Mouse (Mus musculus): Measurements from ENCODE around the gene Epha6.
"Not testable (repeated sequence)": the region's sequence is repeated elsewhere in the genome, so short reads cannot be mapped to it uniquely, and the experiment has no call there.

Gene Epha6

DNA sequence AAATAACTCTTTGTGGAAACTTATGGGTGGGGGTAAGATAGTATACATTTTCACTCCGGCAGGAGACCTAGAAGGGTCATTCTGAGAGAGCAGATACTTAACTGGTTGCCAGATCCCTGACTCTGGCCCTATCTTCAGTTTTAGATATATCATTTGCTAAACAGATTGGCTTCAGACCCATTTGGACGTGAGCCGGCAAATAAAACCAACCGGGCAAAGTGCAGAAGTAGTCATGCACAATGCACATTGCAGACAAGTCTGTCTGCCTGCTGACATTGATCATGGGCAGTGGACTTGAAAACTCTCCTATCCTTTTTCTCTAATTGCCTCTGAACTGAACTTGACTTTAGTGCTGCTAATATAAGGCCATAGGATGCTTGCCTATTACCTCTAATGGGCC, 681.6 kb downstream of the Epha6 start:
- no peak for DNase-seq (ENCODE audit: low spot score)

DNA sequence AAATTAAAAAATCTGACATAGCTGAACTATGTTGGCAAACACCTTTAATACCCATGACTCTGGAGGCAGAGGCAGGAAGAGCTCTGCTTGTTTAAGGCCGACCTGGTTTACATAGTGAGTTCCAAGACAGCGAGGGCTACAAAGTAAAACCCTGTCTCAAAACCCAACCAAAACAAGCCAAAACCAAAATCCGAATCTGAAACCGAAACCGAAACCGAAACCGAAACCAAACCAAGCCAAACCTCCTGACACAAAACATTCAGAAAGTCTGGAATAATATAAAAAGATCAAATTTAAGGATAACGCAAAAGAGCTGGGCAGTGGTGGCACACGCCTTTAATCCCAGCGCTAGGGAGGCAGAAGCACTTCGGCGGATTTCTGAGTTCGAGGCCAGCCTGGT, 725.3 kb downstream of the Epha6 start:
- no peak for DNase-seq (ENCODE audit: low spot score)

DNA sequence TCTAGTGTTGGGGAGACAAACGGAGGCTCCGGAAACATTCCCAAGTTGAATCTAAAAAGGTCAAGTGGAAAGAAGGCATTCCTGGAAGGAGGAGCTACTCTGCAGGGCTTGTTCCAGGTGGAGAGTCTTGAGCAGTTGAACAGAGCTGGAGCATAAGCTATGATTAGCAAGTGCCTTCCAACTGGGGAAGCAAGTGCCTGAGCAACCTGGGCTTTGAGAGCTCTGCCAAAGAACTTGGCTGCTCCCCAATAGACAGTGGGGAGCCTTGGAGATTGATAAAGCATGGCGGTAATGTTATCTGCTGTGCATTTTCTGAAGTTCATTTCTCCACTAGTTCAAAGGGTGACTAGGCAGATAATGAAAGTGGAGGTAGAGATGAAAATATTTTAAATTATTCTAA, 733.5 kb downstream of the Epha6 start:
- no peak for DNase-seq (ENCODE audit: low spot score)

DNA sequence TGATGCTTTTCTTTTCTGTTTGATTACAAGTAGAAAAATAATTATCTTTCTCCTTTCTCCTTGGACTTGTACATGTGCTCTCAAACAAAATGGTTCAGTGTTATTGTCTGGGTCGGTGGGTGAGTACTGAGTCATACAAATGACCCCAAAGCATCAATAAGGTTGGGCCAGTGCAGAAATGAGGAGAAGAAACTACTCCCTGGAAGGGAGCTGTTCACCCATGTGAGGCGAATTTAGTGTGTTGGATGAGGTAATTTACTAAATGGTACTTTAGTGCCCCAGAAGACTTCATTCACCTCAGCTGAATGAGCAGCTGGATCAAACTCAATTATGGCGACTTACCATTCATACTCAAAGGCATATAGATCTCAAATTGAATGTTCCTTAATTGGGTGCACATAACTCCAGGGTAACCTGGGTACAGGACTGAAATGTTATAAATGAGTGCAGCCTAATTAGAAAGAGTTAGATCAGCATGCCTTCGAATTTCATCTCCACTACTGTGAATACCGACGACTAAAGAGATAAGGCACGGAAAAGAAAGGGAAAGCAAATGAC, 751.1 kb downstream of the Epha6 start:
- DNase-seq (ENCODE audit: low spot score) = no peak

DNA sequence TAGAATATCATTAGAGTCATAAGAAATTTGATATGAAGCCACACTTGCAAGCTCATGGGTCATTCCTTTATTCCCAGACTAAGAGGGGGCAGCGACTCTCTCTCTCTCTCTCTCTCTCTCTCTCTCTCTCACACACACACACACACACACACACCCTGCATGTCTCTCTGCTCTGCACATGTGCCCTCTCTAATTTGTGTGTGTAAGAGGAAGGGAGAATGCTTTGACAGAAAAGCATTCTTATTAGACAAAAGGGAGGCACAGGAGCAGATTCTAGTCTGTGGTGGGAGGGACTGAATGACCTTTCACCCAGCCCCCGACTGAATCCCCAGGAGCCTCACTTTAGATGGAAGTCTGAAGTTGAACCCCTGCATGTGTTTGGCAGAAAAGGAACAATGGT, 752.6 kb downstream of the Epha6 start:
- no peak for DNase-seq (ENCODE audit: low spot score)

DNA sequence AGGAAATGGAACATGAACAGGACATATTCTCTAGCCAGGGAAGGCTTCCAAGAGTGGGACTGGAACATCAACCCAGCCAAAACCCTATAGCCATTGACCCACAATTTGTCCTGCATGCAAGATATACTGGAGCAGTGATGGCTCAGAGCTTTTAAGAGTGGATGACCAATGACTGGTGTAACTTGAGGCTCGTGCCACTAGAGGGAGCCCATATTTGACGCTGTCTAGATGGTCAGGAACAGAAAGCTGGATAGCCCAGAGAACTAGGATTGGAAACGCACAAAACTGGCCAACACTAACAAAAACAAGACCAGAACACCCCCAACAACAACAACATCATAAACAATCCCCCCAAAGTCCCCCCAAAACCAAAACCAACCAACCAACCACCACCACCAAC, 758.8 kb downstream of the Epha6 start:
- no peak for DNase-seq (ENCODE audit: low spot score)

DNA sequence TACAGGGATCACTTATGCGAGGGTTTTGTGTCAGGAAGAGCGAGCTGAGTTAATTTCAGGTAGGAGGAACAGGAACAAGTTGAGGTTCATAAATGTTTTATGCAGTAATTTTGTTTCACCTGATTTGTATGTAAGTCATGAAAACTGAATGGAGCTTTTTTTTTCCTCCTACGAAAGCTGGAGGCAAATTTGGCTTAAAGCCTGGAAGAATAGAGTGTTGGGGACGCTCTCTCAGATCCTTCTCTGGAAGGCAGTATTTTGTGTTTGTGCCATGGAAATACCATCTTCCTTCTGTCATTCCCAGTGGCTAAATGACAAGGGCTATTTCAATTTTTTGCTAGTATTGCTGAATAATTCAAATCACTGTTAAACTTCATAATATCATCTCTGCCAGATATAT, 768.6 kb downstream of the Epha6 start:
- DNase-seq (ENCODE audit: low spot score) = no peak

DNA sequence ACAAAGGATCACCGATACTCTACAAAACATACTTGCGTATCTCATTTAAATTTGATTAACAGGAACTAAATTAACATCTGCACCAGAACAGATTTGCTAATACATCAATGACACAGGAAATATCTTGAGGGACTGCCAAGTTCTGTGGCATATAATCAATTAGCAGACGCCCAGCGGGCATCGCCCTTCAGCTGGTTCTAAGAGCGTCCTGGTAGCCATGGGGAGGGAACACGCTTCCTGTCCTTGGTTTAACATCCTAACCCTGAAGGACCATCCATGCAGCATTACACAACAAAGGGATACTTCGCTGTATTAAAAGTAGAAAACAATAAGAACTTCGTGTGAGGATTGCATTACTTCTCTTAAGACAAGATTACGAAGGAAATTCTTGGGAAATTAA, 769.0 kb downstream of the Epha6 start:
- DNase-seq (ENCODE audit: low spot score) = no peak

DNA sequence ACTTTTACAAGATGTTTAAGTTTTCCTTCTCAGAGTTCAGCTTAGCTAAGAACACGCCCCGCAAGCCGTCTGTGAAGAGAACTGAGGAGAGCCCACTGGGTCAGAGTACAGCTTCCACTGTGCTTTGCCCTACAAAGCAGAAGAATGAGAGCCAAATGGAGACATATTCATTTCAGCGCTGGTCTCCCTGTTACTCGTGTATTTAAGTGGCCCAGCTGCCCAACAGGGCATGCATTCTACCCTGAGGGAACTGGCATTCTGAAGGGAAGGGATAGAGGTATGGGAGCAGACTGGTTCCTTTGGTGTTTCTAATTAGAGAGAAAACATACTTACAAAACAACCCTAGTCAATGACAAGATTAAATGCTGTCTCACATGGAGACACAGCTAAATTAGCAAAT, 772.9 kb downstream of the Epha6 start:
- no peak for DNase-seq (ENCODE audit: low spot score)

DNA sequence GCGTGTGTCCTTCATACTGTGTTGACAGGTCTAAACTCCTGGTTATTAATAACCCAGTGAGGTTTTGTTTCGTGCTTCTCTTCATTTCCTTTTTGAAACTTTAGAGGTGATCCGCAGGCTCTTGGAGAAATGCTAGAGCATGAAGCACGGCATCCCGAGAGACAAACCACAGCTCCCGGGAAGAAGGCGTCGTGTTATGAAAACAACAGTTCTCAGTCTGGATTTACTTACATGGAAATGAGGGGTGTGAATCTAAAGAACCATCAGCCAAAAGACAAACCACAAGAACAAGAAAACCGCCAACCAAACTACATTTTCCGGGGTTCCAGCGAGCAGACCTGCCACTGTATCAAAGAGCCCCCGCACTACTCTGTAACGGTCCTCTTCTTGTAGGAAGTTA, 775.7 kb downstream of the Epha6 start:
- no peak for DNase-seq (ENCODE audit: low spot score)

DNA sequence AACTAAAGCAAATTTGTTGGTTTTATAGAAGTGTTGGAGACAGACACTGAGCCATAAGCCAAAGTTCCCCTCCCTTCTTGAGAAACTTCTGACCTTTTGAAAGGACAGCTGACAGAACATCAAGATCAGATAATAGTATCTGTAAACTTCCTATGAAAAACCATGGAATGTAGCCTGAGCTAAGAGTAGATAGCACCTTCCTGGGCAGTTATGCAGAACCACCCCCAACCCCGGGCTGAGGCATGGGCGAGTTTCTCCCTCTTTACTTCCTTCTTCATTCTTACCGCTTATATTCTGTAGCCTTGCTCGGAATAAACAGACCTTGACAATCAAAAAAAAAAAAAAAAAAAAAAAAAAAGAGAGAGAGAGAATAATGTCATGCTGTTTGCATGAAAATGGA, 805.5 kb downstream of the Epha6 start:
- not testable (repeated sequence) for DNase-seq (ENCODE audit: low spot score)

DNA sequence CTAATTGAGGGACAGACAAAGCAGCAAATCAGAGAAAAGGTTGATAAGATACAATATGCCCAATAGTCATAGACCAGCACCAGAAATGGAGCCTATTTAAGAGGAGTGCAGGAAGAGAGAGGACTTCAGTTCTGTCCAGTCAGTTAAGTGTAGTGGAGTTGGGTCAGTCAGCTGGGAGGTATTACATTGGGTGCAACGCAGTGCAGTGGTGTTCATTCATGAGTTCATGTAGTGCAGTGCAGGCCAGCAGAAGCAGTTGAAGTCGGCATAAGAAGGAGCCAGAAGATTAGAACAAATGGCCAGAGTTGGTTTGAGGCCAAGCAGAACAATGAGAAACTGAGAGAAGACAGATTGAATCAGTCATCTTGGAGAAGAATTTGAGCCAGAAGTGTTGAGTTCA, 833.0 kb downstream of the Epha6 start:
- no peak for DNase-seq (ENCODE audit: low spot score)

DNA sequence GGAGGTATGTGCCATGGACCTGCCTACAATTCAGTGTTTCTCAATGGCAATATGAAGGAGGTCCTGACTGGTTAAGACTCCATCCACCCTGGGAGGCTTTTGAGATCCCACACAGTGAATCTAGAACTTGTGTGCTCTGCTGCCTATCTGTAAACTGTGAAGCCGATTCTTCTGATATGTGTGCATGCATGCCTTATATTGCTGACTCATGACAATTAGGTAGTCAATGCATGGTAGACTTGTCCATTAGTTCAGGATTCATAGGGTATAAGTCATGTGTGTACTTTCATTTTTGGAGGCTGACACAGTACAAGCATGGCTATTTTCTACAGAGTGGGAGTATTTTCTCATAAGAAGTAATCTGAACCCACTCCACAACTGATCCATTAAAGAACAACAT, 834.9 kb downstream of the Epha6 start:
- no peak for DNase-seq (ENCODE audit: low spot score)

DNA sequence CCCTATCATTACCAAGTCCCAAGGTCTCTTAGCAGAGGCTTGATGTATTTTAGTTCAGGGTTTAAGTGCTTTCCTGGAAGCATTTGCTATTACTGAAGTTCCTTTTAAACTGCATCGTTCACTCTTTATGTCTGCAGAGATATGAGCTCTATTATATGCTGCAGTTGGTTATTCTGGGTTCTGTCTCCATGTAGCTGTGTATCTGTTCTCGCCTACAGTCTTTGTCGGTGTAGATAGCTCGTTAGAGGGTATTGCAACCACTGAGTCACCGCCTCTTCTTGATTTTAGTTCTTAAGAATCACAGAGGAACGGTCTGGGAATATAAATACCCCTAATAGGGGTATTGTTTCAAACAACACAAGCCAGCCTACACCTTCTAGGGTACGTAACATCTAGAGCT, 835.4 kb downstream of the Epha6 start:
- DNase-seq (ENCODE audit: low spot score) = no peak

DNA sequence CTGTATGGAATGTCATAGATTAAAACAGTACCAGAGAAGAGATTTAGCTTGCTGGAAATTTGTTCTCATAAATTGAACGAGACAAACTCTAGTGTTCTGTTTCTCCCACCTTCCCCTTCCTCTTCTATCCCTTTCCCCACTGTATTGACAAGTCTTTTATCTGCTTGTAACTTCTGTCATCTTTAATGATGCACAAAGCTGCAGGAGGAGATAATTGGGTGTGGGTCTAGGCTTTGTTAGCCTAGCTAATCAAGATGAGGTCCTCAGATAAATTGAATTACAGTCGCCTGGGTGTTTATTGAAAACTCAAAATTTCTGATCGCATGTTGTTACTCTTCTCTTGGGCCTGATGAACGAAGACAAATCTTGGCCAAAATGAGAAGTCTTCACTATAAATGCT, 844.5 kb downstream of the Epha6 start:
- DNase-seq (ENCODE audit: low spot score) = no peak

DNA sequence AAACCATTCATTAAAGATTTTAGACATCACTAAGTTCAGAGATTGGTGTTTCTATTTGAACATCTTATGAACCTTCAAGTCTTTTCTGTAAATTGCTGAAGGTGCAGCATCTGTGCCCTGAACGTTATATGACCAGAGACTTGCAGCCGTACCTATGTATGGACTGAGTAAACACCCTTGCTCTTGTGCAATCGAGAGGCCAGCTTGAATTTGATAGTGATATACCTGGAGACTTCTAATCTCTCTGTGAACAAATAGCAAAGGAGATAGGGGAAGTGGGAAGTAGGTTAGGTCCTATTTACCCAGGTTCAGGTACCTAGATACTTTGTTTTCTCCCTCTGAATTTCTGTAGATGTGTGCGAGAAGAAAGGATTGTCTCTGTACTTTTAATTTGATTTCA, 854.4 kb downstream of the Epha6 start:
- no peak for DNase-seq (ENCODE audit: low spot score)

DNA sequence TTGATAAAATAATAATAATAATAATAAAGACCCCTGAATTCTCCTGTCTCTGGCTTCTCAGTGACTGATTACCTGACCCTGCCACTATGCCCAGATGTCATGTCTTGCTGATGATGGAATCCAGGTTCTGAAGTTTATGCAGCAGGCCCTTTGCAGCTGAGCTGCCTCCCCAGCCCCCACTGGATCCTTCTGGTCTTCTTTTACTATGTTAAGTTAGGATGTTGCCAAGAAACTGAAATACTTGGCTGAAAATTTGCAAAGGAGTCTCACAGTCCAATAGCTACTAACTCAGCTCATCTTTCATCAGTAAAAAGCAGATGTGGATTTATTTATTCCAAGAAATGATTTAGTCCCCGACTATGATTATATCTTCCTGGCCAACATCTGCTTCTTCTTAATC, 861.7 kb downstream of the Epha6 start:
- DNase-seq (ENCODE audit: low spot score) = no peak

DNA sequence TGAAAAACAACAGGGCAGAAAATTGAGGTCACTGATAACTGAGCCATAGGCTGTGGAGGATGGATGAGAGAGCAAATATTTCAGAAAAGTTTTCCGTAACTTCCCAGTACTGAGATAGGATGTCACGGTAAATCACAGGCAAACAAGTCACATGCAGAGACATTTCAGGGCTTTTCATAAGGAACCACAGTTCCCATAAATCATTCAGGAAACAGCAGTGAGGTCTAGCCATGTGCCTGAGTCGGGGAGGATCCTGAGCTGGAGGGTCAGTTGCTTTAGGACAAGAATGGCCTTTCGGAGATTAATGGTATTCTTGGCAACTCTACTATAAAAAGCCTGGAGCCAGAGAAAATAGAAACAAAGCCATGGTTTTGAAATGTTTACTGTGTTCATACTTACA, 889.8 kb downstream of the Epha6 start:
- no peak for DNase-seq (ENCODE audit: low spot score)

DNA sequence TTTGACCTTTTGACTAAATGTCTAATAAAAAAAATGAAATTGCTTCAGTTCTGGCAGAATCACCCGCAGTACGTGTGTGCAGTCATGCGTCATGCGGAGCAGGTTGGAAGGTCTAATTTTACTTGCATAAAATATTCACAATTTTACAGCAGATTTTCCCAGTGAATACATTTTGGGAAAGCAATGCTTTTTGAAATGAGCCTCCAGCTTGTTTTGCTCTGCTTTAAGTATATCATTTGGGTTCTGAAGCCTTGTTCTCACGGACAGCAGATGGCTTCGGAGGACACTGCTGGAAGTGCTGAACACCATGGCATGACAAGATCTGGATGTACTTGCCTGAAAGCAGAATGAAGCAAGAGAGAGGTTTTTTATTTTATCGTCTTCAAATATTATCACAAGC, 912.1 kb downstream of the Epha6 start:
- DNase-seq (ENCODE audit: low spot score) = peak; percentile 60

DNA sequence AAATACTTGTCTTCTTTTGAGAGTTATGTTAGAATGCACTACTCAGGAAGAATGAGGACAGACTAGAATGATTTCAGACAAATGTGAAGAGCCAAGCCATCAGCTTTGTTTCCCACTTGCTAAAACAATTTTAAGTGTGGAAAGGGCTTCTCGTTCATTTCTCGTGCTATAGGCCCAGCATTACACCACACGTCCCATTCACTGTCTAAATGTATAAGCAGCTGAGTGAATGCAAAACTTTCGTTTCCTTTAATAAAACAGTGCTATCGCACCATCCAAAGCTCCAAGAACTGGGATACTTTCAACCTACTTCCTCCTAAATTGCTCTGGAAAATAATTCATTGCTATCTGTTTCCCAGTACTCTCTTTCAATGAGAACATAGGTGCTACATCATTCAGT, 916.2 kb downstream of the Epha6 start:
- DNase-seq (ENCODE audit: low spot score) = no peak

DNA sequence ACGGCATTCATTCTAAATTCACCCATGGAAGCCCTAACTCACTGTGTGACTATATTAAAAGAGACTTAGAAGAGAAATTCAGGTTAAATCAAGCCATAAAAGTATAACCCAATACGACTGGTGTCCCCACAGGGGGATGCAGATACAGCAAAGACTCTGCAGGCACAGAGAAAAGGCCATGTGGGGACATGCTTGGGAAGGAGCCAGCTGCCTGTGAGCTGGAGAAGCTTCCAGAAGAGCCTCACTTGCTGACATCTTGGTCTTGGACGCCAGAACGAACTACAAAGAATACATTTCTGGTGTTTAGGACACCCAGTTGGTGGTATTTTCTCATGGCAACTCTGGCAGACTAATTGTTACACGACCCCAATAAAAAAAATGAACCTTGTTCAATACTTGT, 920.2 kb downstream of the Epha6 start:
- no peak for DNase-seq (ENCODE audit: low spot score)

DNA sequence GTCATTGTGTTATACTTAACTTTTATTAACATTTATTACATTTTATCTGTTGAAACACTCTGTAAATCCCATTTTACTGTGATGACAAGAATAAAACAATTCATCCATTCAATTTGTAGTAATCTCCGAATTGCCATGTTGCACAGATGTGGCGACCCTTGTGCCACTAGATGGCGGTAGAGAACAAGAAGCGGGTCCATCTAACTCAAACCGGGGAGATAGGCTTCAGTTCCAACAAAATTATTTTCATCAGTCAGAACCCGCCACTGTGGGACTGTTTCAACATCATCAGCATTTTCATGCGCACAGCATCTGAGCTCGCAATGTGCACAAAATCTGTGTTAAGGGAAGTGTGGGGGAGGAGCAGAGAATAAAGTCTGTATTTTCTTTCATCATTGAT, 921.9 kb downstream of the Epha6 start:
- DNase-seq (ENCODE audit: low spot score) = peak; percentile 75

DNA sequence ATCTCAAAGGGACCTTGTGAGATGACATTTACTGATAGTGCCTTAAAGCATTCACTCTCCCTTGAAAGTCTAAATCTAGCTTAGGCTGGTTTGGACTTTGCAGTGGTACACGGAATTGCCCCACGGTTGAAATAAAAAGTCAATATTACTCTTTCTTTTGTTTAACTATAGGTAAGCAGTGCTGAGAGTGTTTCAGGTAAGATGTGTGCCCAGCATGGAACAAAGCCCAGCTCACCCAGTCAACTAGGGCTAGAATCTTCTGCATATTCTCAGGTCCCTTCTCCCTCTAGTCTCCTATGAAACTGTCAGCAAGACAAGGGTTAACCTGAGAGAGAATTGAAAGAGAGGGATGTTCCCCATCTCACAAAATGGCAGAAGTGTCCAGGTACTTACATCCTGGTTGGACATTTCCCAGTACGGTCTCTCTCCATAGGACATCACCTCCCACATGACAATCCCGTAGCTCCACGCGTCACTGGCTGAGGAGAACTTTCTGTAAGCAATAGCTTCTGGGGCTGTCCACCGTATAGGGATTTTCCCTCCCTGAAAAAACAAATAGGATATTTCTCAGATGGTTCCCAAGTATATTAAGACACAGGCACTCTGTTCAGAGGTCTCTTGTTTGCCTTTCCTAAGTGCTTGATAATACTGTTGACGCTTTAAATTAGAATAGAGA, 923.0 kb downstream of the Epha6 start:
- DNase-seq (ENCODE audit: low spot score) = no peak

DNA sequence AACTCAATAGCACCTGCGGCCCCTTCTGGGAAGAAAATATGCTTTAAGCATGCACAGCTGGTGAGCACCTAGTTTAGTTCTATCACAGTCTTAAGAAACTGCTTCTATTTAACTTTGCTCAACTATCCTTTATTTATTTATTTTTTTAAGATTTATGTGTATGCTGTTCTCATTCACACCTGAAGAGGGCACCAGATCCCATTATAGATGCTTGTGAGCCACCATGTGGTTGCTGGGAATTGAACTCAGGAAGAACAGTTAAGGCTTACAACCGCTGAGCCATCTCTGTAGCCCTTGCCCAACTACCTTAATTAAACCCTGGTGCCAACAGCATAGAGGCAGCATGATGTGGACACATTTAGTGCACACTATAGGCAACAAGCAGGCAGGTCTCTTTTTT, 938.4 kb downstream of the Epha6 start:
- DNase-seq (ENCODE audit: low spot score) = no peak

DNA sequence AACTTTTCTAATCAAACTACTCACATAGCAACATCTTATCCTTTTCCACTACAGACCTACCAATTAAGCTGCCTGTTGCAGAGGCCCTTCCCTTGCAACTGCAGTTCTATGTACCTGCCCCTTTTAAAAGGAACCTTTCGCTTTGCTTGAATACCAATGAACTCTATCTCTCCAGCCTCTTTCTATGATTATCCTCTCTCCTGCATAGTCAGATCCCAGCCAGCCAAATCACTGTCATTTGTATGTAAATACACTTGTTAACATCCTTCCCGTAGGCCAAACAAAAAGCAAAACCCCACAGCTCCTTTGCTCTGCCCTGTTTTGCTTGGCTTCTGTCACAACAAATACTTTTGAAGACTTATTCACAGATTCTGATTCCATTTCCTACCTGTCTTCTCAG, 961.6 kb downstream of the Epha6 start:
- DNase-seq (ENCODE audit: low spot score) = no peak
